Mouse (Mus musculus) olfactory bulb, adult 2 months (tissue): Measurements from ENCODE around the gene Tmem178.

Source experiments
- CTCF ChIP-seq: fragments of 200-500 bp; IDR thresholded peaks from 2 replicates; pipeline ENCODE4 v1.5.1; 2012; ENCODE audit warnings: low read depth, mild to moderate bottlenecking, low read length, moderate library complexity; ENCODE audit not compliant: insufficient read depth
- POLR2A ChIP-seq: fragments of 200-500 bp; IDR thresholded peaks from 2 replicates; pipeline ENCODE4 v1.6.1; 2012; ENCODE audit warnings: mild to moderate bottlenecking, low read depth, low read length, moderate library complexity; ENCODE audit not compliant: insufficient read depth

GRCm38 (mm10) chr17:80958332-80958731 lies 13.9 kb downstream of the Tmem178 start:
- no peak for TF ChIP-seq POLR2A
- TF ChIP-seq CTCF: no peak
